Mouse (Mus musculus) lung, postnatal 25 days (tissue): ENCODE data around the gene Slc35e3.

Experiments
- DNase-seq: peaks from one replicate; pipeline ENCODE4 v3.0.0; 2022; ENCODE audit warnings: low spot score

Gene Slc35e3

DNA sequence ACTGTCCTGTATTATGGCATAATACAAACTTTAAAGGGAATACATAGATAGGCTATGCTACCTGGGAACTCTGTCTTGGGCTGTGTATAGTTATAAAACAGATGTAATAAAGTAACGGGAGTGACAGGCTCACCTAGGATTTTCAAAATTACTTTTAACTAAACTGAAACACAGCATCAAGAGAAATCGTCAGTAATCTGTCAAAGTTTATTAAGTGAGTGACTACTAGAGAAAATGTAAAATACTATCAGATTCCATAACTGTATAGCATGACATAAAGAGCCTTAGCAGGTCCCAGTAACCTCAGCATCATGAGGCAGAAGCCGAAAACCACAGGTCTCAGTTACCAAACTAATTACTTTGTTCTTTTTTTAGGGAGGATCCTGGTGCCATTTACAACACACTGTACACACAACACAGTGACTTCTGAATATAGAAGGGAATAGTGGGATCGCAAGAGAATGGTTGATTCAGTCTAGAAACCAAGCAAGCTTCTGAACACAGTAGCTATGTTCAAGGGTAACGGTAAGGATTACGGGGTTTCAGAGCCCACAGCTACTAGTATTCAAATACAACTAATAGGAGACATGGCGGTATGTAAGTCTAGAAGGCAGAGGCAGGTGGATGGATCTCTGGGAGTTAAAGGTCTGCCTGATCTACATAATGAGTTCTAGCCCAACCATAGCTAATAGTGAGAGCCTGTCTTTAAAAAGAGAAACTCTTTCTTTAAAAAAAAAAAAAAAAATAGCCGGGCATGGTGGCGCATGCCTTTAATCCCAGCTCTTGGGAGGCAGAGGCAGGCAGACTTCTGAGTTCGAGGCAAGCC, 47.6 kb downstream of the Slc35e3 start:
- no peak for DNase-seq

DNA sequence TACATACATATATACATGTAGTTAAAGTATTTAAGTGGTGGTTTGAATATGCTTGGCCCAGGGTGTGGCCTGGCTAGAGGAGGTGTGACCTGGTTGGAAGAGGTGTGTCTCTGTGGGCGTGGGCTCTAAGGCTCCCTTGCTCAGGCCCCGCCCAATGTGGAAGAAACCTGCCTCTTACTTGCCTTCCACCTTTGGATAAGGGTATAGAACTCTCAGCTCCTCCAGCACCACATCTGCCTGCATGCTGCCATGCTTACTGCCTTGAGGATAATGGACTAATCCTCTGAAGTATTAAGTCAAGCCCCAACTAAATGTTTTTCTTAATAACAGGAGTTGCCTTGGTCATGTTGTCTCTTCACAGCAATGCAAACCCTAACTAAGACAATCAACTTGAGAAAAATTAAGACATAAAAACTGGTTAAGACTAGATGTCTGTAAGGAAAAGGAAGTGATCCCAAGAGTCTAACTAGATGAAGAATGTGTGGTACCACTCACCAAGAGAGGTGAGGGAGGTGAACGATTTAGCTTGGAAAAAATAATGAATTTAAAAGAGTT, 48.5 kb downstream of the Slc35e3 start:
- no peak for DNase-seq

DNA sequence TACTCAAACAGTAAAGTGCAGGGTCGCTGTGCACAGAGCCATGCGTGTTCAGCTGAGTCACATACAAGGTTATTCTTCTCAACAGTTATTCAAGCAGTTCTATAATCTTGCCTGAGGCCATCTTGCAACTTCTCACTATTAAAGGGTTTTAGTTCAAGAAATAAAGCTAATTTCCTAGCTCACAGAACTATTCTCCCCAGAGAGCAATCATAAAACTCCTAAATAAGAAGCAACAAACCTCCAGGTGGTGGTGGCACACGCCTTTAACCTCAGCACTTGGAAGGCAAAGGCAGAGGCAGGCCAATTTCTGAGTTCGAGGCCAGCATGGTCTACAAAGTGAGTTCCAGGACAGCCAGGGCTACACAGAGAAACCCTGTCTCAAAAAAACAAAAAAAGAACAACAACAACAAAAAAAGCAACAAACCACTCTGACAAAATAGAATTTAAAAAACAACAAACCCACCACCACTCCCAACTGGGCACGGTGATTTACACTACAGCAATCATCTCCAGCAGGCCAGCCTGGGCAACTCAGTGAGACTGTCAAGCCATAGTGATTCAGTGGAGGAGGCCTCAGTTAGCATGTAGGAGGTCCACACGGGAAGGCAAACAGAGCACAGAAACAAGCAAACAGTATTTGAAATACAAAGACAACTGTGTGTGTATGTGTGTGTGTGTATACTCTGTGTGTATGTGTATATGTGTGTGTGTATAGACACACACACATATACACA, 49.2 kb downstream of the Slc35e3 start:
- DNase-seq, result no peak

DNA sequence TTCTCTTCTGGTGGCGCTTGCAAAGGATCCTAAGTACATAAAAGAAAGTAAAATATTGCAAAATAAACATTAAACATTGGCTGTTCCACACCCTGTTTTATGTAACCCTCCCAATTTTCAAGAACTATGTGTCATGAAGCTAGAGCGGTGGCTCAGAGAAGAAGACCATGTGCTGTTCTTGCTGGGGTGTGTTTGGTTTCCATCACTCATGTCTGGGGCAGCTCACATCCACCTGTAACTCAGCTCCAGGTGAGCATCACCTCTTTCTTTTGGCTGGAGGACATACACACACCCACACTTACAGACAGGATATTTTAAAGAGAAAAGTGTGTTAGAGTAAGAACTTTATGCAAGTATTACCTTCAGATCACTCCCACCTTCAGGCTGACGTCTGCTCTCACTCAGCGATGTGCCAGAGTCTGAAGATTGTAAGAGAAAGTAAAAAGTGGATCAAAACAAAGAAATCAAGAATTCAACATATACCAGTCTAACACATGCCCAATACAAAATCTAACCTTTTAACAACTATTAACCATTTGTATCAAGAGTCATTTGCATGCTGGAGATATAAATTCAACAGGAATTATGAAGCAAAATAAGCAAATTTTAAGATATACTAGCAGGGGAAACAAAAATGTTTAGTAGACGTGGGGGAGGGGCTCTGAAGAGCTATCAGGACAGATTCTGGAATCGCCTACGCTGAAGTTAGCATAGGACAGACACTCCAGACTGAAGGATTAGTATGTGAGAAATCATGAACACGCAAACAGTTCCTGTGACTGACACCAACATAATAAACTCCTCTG, 49.9 kb downstream of the Slc35e3 start:
- no peak for DNase-seq

DNA sequence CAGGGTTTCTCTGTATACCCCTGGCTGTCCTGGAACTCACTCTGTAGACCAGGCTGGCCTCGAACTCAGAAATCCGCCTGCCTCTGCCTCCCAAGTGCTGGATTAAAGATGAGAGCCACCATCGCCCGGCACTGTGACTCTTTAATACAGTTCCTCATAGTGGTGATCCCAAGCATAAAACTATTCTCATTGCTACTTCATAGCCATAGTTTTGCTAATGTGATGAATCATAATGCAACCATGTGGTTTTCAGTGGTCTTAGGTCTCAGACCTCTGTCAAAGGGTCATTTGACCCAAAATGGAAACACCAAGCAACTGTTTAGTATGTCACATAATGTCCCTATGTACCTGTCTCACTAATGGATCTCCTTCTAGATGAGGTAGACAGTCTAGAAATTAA, 50.6 kb downstream of the Slc35e3 start:
- no peak for DNase-seq

DNA sequence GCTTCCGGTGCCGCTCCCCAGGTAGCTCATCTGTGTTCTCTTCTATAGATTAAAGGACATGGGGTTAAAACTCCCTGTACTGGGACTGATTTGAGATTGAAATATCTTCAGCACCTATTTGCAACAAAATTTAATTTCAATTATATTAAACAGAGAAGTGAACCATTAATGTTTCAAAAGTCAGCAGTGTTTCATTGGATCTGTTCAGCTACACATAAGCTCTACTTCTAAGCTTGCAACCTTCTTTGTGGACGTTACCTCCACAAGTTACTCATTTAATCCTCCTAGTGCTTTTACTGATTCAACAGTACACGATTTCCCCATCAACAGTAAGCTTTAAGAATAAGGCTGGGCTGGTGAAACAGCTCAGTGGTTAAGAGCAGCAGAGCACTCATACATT, 51.1 kb downstream of the Slc35e3 start:
- no peak for DNase-seq

DNA sequence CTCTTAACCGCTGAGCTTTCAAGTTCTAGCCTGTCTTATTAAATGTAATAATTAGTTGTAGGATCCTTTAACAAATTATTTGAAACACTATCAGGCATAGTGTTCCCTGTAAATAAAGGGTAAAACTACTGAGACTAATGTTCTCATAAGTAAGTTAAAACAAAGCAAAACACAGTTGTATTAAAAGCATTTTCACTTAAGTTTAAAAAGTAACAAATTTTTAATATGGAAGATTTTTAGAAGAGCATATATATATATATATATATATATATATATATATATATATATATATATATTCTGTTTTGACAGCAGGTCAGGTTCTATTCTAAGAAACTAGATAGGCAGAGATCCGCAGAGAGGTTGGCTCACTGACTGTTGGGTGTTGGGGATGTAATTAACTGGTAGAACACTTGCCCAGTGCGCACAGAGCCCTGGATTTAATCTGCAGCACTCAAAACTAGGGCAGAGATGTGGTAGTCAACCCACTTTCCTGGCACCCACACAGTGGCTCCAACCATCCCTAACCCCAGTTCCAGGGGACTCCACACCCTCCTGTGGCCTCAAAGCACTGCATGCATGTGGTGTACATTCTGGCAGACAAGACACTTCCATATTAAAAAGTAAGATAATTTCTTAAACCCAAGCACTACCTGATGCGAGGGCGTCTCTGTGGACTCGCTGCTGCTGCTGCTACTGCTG, 51.8 kb downstream of the Slc35e3 start:
- no peak for DNase-seq

DNA sequence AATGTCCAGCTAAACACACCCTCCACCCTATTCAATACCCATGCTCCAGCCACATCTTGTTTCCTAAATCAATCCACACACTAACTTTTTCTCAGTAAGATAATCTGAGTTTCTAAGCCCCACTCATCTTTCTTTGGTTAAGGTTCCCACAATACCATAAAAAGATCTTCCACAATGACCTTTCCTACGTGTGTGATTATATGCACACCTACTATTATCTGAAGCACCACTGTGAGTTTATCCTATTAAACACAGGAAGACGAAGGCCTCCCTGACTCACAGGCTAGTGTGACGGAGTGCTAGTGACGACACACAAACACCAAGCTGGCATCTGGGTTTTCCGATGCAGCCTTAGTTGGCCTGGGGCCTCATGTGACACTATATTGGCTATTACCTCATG, 53.2 kb downstream of the Slc35e3 start:
- DNase-seq, result no peak

DNA sequence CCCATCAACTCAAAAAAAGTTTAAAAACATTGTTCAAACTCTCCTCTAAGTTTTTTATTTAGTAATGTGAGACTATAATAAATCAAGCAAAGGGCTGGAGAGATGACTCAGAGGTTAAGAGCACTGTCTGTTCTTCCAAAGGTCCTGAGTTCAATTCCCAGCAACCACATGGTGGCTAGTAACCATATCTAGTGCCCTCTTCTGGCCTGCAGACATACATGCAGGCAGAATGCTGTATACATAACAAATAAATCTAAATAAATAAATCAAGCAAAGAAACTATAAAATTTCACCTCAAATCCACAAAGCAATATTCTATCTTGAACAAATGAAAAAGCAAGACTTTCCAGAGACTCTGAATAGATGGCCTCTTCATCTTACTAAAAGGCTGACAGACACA, 54.0 kb downstream of the Slc35e3 start:
- DNase-seq, result no peak

DNA sequence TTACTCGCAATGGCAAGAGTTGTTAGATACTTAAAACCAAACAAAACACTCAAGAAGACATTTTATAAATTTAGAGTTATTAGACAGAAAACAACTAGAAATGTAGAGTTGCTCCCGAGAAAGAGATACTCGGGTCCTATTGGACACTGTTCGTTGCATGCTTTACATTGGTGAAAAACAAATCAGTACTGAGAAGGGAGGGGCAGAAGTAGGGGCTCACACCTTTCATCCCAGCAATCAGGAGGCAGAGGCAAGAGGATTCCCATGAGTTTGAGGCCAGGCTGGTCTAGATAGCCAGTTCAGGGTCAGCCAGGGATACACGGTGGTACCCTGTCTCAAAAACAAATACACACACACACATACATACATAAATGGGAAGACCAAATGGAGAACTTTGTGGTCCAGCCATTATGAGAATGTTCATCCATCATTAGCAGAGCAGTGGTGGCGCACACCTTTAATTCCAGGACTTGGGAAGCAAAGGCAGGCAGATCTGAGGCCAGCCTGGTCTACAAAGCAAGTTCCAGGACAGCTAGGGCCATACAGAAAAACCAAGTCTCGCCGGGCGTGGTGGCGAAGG, 54.7 kb downstream of the Slc35e3 start:
- DNase-seq, result no peak

DNA sequence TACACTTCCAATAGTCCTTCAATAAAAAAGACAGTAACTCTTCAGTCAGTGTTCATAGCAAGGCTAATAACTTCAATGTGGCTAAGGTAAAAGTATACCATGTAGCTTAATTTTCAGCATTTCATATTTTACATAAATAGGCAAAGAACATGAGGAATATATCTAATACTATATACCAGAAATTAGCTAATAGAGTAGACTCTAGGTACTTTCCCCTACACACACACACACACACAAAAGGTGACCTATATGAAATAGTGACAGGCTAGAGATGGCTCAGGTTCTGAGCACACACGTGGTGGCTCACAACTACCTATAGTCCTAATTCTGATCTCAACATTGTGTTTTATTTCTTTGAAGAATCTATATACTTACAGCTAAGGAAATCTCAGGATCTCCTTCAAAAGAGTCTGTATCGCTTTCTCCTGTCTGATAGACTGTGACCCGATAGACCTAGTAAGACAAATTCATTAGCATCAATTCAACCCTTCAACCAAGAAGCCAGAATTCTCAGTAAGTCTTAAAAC, 55.3 kb downstream of the Slc35e3 start:
- no peak for DNase-seq

DNA sequence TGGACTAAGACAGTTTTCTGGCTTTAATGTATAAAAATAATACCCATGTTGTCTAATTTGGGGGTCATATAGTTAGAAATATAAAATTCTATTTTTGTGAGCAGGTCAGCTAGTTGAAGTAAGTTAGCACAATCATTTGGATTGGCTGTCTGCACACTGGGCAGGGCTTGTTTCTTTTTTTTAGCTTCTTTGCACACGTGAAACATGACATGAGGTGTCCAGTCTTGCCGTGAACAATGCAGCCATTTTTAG, 56.1 kb downstream of the Slc35e3 start:
- DNase-seq, result no peak

DNA sequence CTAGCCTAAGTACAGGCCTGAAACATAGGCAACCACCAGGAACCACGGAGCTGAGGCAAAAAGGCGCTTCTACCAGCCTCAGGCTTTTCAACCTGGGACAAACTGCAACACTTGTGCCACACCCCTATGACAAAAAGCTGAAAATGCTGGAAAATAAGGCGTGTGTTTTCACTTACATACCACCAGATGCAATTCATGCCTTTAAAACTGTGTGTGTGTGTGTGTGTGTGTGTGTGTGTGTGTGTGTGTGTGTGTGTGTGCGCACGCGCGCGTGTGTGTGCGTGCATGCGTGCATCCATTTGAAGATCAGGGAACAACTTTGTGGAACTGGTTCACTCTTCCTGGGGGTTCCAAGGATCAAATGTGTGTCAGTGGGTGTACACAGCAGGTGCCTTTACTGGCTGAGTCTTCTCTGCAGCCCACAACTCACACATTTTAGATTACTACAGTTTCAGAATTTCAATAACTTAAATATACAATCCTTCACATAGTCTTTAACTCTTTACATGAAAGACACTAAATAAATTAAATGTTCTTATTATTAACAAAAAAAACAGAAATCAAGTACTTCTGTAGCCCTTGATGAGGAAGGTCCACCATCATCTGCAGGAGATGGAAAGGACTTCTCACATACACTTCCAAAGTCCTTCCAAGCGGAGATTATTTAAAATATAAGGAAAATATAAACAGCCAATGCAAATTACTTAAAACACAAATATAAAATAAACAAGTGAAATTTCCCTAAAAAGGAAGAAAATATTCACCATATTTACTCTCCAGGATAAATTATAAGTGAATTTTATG, 56.7 kb downstream of the Slc35e3 start:
- no peak for DNase-seq

DNA sequence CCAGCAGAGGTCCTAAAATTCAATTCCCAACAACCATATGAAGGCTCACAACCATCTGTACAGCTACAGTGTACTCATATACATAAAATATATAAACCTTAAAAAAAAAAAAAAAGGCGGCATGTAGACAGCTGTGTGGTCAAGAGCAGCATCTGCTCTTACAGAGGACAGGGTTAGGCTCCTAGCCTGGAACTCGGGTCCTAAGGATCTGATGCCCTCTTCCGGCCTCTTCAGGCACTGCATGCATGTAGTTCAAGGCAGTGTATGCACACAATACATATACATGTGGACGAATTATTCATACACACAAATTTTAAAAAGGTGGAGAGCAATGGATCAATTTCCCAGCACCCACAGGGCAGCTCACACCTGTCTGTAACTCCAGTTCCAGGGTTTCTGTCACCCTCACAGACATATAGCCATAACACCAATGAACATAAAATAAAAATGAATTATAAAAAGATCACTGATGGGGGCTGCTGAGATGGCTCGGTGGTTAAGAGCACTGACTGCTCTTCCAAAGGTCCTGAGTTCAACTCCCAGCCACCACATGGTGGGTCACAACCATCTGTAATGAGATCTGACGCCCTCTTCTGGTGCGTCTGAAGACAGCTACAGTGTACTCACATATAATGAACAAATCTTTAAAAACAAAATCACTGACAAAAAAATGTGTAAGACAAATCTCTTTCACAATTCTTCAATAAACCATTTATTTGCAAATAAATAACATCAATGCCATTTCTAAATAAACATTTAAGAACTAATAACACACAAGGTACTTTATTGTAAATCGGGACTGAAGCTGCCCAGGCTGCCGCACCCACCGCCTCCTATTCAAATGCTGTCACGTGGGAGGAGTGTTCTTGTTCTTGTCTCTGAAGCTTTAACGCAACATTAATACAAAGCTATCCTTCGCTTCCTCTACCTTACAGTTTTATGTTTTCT, 57.7 kb downstream of the Slc35e3 start:
- peak; percentile 26 for DNase-seq

DNA sequence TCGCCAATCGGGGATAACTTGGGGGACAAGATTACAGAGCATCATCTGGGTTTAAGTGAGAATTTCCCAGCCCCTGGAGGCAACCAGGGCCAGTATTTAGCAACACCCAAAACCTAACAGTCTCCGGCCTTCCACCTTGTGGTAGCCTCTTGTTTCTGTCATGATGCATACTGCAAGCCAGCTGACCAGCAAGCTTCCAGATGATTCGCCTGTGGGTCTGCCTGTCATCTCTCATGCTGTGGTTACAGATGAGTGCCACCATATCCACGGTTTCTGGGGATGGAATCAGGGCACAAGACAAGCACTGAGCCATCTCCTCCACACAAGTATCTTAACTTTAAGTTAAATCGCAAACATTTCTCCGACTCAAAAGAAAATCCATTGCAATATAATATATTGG, 58.6 kb downstream of the Slc35e3 start:
- DNase-seq, result no peak

DNA sequence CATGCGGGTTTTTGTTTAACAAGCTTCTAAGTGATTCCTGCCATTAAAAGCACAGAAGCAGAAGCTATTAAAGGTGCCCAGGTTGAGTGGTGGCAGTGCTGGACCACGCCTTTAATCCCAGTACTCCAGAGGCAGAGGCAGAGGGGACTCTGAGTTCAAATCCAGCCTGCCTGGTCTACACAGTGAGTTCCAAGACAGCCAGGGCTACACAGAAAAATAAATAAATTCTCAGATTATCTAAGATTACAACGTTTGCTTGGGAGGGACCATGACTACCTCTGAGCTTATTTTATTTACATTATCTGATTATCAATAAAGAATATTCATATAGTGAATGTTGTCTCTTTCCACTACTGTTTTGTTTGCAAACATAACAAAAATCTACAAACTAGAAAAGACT, 59.1 kb downstream of the Slc35e3 start:
- DNase-seq, result no peak

DNA sequence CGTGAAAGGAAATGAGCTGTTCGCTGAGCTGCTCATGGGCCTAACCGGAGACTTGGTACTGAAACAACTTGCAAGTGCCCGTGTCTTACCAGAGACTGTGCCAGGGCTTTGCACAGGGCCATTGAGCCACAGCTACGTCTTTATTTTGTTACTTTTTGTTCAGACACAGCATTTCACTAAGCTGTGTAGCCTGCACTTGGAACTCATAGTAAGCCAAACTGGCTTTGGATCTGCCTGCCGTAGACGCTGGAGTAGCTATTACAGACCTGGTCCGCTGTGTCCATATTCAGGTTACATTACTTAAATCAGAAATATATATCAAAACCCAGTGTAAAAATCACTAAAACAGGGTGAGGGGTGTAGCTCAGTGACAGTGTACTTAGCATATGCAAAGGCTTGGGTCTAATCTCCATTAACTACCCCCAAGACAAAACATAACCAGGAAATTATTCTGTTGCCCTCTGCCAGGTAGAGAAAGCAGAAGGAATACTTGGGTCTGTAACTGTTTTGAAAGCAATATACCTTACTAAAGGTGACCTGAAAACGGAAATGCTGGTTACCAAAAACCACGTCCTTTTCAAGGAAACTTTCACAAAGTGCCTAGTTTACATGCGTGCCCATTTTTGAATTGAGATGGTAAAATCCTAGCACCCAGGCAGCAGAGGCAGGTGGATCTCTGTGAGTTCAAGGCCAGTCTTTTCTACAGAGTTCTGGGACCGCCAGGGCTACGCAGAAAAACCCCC, 60.1 kb downstream of the Slc35e3 start:
- no peak for DNase-seq

DNA sequence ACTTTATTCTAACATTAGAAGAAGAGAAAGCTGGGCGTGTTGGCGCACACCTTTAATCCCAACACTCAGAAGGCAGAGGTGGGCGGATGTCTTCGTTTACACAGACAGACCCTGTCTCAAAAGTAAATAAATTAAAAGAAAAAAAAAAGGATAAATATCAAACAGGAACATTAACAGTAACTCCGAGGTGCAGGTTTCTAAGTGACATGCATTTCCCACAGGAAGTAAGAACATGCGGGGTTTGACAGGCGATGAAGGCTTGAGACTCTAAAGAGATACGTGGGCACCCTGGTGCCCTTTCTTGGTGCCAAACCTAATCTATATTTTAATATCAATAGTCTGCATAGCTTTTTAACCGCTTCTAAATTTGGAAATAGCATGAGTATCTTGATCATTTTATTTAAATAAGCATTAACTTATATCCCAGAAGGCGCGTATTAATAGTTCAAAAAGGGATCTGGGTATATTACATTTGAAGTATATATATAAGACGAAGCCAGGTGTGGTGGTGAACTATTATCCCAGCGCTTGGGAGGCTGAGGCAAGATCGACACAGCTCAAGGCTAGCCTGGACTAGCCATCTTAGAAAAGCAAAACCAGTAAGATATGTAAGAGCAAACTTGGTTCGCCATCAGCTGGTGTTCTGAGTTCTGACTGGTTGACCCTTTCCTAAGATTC, 60.9 kb downstream of the Slc35e3 start:
- DNase-seq, result no peak
